Mouse (Mus musculus): ENCODE measurements around the gene Cped1.

Gene Cped1

DNA sequence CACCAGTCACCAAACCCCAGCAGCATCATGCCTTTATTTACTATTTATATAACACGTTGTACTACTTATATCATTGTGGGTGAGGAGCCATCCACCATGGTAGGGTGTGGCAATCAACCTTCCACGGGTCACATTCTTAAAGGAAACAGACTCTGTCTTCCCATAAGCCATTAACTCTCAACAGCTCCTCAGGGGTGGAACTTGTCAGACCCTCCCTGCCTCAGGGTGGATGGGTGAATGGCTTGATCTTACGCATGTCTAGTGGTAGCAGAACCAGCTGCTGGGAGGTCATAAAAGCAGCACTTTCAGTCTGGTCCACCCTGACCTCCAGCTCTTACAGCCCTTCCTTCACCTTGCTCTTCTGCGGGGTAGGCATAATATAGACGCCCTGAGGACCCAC is 100.3 kb downstream of the Cped1 start:
- no peak for DNase-seq (ENCODE audit: low read depth)

DNA sequence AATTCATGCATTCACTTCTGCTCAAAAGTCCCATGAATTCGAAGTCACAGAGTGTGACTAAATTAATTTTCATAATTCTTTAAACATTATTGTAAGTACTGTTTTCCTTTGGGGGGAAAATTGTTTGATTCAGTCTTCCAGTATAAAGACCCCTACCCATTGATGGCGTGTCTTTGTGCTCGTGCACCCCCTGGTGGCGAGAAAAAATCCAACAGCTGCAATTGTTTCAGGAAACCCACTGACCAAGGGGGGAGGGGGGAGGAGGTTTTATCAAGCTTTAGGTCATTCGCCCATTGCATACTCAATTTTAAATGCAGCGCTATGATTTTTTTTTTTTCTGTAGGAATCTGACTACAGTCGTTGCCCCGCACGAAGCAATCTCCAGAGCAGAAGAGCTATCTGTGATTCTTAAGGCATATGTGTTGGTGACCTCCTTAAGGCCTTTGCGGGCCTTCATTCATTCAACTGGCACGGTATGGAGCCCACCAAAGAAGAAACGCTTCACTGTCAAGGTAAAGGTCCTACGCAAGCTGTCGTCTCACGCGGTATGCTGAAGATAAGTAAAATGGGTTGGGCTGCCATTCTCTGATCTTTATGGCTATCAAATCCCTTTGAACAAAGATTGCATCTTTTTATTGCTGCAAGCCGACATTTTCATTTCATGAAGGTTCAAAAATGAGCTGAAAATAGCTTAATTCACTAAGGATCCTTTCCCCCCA is 102.8 kb downstream of the Cped1 start:
- peak; percentile 8 for DNase-seq (ENCODE audit: low read depth)

DNA sequence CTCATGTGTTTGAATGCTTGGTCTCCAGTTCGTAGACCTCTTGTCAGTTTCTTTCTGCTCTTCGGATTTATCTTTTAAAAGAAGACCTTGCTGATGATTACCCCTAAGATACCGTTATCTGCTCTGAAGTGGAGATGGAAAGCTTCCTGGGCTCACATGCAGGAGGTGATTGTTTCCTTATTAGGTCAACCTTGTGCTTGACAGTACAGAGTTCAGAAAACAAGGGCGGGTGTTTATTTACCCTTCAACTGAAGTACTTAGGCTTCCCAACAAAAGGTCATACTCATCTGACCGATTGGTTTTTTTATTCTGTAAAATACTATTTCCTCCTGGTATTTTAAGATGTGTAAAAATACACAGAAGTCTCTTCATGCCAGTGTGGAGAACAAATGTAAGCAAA is 106.1 kb downstream of the Cped1 start:
- no peak for DNase-seq (ENCODE audit: low read depth)

DNA sequence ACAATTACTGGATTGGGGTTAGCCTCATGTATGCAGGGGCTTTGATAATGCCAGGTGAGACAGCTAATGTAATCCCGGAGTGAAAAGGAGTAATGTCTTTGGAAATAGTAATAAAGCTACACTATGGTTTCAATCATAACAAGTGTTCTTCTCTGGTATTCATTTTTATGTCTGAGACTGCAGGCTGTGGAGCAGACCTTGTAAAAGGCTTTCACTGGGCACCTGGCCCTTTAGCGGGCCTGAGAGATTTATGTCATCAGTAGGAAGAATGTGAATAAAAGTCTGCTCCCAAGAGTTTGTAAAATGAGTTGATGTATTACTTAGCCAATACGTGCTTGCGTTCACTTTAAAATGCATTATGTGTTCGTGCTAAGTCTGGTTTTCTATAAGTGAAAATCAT is 108.1 kb downstream of the Cped1 start:
- DNase-seq (ENCODE audit: low read depth) = no peak

DNA sequence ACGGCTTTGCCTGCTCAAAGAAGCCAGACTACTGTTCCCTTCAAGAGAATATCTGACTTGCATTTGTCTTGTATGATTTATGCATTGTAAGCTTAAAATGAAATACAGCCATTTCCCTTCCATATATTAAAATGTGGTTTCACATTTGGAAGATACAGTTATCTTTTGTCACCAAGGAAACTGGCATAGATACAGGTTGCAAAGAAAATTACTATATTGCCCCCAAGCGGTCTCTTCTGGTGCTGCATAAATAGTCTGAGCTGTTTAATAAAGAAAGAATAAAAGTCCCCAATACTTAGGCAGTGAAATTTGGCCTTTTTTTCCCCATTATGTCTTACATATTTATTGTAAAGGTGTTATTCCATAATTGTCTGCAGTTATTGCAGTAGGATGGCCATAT is 112.0 kb downstream of the Cped1 start:
- DNase-seq (ENCODE audit: low read depth) = peak; percentile 44

DNA sequence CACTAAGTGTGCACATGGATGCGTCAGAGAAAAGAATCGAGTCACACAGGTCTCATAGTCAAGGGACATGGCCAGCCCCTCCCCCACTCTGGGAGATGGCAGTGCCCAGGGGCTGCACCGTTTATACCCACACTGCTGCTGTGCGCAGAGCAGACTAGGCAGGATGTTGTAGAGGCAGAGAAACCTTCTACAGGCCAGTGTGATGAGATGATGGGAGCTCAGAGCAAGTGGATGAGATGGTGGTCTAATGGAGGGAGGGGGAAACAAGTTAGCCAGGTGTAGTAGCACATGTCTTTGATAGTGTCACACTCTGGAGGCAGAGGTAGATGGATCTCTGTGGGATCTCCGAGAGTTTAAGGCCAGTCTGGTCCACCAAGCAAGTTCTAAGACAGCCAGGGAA is 114.1 kb downstream of the Cped1 start:
- DNase-seq (ENCODE audit: low read depth) = no peak

DNA sequence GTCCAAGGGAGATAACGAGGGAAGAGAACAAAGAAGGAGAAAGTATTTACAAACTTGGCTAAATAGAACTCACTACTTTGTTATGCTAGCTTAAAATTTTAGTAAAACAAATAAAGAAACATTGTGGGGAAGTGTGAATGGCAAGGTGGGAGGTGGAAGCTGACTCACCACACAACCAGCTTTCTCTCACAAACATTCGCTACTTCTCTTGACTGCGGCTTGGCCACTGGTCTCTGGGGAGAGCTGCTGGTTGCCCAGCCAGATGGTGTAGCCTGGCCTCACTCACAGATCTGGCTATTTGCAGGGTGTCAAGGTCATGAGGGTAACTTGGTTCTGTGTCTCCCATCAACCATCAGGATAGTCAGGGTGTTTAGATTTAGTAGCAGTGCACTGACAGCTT is 116.2 kb downstream of the Cped1 start:
- no peak for DNase-seq (ENCODE audit: low read depth)

DNA sequence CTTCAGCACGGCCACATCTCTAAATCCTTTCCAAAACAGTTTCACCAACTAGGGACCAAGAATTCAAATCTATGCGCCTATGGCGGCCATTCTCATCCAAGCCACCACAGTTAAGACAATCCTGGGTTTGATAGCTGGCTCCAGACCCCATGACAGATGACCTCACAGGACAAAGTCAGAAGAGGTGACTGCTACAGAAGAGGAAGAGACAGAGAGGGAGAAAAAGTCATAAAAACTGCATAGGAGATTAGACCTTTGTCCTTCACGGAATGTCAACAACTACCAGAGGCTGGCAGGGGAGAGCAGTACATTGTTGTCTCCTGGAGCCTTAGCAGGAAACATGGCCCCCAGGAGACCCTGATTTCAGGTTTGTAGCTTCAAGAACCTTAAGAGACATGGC is 117.0 kb downstream of the Cped1 start:
- DNase-seq (ENCODE audit: low read depth) = no peak

DNA sequence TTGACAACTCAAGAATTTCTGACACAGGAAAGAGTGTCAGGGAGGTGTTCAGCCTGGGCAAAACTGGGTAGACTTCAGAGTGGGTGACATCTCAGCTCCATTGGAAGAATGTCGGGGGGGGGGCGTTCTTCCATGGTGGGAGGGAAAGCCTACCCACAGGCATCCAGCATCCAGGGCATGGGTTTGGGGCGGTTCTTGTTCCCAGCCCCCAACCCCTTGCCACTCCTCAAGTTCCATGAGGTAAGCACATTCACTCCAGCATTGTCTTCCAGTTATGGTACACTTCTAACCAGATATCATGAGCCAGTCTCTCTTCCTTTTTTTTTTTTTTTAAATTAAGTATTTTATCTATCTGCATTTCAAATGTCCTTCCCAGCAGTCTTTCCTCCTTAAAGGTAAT is 118.0 kb downstream of the Cped1 start:
- no peak for DNase-seq (ENCODE audit: low read depth)

DNA sequence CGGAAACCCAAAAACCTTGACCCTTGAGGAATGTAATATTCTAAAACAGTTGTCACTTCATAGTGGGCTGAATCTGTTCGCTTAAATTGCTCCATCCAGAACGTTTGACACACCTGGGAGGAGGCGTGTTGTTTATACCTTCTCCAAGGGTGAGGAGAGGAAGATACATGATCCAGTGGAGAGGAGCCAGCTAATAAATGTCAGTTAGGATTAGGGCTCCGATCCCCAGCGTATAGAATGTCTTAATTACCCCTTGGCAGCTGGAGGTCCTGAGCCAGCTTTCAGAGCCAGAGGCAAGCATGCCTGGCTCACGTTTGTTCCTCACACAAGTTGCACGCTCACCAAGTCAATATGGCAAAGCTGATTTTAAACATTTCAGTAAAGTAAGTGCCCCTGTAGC is 118.5 kb downstream of the Cped1 start:
- no peak for DNase-seq (ENCODE audit: low read depth)

DNA sequence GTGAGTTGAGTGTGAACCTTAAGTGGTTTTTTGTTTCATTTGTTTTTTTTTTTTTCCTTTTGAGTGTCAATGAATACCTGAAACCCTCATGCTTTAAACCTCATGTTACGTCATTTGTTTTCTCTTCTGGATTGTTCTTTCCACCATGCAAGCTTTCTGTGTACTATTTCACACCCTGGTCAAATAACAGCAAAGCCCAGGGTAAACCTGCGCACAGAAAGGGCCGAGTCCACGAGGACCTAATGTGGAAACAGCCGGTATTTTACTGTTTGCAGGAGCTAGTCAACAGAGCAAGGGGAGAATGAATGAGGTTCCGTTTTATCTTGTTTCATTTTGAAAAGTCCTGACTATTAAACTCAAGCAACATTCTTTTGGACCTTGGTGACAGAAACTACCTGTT is 128.4 kb downstream of the Cped1 start:
- DNase-seq (ENCODE audit: low read depth) = no peak

DNA sequence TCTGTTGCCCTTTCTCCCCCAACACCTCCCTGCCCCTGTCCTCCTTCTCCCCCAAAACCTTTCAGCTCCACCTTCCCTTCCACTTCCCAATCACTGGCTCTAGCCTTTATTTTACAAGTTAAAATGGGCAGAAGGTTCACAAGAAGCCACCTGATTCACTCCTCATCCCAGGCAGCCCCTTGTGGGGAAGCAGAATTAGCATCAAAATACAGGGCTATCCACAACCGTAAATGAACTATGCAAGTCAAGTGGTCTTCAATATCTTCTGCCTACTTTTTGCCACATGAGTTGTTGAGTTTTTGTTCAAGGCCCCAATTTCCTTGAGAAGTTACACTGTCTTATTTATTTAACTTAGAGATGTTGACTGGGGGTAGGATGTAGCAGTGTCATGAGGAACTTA is 131.0 kb downstream of the Cped1 start:
- no peak for DNase-seq (ENCODE audit: low read depth)

DNA sequence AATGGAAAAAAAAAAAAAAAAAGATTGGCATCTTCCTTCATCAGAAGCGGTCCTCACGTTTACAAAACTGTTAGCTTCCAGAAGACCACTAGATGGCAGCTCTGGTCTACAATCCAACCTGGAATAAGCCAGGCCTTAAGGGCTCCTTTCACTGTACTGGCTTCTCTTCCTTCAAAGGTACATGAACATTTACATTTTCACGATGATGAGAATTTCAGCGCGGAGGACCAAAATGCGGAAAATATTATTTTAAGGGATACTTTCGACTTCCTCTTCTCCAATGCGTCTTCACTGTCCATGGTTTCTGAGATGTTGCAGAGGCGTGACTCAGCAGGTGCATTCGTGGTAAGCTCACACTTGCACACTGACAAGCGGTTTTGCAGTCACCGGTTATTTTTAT is 136.4 kb downstream of the Cped1 start:
- DNase-seq (ENCODE audit: low read depth) = peak; percentile 85

DNA sequence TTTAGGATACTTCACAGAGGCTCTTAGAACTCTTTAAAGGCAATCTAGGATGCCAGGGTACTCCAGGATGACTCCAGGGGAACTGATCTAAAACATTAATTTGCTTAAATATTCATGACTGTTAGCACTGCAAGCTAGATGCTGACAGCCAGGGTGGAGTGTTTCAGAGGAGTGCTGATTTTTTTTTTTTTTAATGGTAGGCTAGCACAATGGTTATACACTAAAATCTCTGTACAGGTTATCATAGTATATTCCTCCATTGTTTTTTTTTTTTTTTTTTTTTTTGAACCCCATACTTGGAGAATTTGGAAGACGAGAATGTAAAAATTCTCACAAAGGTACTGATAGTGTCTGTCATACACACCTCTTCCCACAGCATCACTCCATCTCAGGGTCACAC is 137.0 kb downstream of the Cped1 start:
- DNase-seq (ENCODE audit: low read depth) = peak; percentile 5

DNA sequence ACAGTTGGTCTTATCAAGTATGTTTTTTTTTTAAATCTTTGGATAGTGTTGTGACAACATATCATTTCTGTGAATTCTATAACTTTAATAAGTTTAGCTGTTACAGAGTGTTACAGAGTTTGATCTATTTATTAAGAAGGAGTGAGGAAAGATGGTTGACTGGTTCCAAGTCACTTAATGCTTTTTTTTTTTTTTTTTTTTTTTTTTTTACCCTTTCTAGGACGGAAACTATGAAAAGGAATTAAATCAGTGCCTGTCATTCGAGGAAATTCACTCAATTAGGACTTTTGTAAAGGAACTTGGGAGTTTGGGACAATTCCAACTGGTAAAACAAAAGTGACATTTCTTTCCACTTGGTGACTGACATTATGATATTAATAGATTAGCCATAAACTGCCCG is 137.6 kb downstream of the Cped1 start:
- no peak for DNase-seq (ENCODE audit: low read depth)

DNA sequence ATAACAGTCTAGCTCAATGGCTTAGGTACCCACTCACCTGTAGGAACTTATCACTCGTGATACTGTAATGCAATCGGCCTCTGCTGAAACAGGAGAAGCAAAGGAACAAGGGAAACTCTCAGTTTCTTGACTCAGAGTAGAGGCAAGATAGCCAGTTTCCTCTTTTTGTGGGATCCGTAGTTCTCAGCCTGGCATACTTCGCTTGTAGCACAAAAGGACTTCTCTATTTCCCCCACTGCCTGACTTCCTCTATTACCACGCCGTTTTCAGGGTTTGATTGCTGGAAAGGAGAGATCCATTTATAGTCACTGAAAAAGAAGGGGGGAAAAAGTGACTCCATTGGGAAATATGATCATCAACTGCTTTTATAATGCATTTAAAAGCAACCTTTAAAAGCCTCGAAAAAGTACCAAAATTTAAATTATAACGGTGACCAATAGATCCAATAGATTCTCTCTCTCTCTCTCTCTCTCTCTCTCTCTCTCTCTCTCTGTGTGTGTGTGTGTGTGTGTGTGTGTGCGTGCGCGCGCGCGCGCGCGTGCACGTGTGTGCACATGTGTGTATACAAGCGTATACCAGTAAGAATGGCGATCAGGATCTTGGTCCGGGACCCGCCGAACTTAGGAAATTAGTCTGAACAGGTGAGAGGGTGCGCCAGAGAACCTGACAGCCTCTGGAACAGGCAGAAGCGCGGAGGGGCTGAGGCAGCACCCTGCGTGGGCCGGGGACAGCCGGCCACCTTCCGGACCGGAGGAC is 139.0 kb downstream of the Cped1 start:
- peak; percentile 68 for DNase-seq (ENCODE audit: low read depth)

DNA sequence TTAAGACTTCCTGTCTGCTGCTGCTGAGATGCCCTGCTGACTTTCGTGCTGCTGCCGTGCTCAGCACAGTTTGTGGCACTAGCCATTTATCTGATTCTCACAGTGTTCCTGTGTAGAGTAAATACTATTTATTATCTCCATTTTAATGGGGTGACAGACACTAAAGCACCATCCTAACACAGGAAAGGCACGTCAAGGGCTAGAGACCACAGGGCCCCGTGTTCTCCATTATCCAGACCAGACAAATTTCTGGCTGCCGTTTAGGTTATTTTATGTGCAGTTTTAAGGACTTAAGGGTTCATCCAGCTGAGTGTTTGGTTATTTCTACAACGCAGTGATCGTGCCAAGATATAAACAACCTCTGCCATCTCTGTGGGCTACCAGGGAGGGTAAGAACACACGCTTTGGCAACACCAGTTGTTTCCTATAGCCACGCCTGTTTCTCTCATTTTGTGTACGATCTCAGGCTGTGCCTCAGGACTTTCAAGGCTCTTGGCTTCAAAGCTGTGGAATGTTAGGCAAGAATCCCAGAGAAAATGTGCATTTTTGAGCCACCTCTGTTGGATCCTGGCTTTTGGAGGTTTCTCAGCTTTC is 149.4 kb downstream of the Cped1 start:
- DNase-seq (ENCODE audit: low read depth) = peak; percentile 51

DNA sequence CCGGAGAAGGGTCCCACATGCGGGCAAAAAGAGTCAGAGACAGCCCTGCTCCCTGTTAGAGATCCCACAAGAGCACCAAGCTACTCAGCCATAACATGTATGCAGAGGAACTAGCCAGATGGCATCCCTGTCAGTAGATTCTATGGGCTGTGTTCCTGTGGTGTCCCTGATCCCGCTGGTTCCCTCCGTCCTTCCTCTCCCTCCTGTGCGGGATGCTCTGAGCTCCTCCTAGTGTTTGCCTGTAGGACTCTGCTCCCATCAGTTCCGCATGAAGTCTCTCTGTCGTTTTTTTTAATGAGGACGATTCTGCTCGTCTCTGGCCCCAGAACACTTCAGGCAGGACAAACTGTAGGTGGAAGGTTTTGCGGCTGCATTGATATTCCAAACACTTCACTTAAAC is 151.1 kb downstream of the Cped1 start:
- no peak for DNase-seq (ENCODE audit: low read depth)

DNA sequence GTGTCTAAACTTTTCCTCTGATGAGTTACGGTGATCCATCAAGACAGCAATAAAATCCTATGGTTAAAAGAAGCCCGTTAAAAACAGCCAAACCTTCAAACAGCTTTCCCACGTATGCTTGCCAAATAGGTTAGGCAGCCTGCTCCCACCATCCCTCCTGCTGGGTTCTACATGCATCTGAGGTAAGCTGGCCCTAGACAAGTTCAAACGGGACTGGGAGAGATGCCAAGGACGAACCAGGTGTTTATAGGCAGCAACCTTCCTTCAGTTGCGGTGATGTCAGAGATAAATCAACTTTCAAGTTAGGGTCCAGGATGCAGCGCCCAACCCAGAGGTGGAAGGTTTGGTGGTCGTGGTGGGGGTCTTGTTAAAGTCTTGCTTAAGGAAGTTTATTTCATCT is 155.1 kb downstream of the Cped1 start:
- DNase-seq (ENCODE audit: low read depth) = no peak

DNA sequence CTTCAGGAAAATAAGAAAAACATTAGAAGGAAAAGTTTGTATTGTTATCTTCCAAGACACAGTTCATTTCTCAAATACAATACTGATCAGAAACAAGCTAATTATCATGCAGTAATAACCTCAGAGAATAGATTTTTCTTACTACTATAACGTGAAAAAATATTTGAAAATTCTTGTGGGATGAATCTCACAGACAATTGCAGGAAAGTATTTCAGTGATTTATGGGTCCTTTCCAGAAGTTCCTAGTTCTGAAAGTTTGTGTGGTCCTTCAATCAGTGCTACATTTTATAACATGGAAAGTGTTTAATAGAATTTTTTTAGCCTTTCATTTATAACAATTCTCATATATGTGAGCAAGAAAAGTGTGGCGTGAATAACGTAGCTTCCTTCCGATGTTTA is 161.5 kb downstream of the Cped1 start:
- DNase-seq (ENCODE audit: low read depth) = no peak

DNA sequence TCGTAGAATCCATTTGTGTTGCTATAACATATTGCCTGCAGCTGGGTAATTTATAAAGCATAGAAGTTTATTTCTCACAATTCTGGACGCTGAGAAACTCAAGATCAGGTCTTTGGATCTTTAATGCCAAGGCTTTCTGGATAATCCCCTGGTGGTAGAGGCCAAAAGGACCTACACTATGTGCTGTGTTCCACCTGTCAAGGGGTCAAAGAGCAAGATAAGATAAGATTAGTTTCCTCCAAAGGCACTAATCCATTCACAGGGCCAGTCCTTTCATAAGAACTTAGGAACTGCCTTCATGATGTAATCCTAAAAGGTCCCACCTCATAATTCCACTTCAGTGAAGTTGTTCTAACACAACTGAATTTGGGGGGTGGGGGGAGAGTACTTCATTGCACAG is 162.8 kb downstream of the Cped1 start:
- DNase-seq (ENCODE audit: low read depth) = no peak

DNA sequence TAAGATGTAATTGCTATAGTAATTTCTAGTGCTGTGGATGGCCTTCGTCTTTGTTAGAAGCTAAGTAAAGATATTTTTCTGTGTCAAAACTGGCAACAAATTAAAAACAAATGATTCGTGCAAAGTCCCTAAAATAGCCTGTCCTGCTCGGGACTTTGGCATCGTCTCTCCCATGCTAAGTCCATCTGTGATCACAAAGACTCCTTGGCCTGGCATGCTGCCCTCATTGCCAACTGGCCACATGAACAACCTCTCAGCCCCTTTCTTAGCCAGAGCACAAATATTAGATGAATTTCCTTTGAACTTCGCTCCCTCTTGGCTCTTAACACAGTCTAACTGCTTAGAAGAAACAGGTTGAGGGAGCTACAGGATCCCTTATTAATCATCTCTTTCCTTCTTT is 171.7 kb downstream of the Cped1 start:
- no peak for DNase-seq (ENCODE audit: low read depth)

DNA sequence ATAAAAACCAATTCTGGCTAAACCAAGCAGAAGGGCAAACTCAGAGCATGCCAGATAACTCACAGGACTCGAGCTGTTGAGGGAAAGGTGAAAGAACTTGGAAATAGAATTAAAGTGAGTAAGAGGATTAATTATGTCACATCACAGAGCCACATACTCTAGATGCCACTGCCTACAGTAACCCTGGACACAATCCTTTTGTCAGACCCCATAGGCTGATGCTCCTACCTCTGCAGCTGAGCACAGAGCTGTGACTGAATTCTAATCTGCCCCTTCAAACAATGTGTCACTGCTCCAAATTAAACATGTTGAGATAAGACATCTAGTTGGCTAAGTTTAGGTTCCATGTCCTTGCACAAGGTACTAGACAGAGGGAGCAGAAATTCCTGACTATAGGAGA is 176.2 kb downstream of the Cped1 start:
- no peak for DNase-seq (ENCODE audit: low read depth)

DNA sequence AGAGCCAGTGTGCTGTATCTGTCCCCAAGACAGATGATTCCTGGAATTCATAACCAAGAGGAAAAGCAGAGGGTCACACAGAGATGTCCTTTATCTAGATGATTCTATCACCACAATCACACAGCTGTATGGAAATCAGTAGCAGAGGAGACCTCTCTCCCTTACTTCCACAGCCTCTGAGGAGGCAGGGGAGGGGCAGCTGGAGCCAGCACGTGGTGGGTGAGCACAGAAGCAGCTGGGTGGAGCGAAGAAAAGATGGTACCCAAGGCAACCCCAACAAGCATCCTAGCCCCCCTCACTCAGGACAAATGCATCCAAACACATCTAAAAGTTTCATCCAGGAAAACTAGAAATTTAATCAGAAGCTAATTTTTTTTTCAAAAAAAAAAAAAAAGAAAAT is 182.7 kb downstream of the Cped1 start:
- no peak for DNase-seq (ENCODE audit: low read depth)
